In genomic region chr2:112637206-112637605, GRCm38 (mm10) we compare ENCODE assay signal across 17 mouse cellular contexts.
DNase-seq lines count a peak whose midpoint lies in the region; ATAC-seq lines count a peak whose summit lies in the region.
"Had no signal": no experiment of that assay in that cellular context is flagged by ENCODE, and none has a peak within 500 bp of the region (broad histone marks: within the 10 kb centered on the region; RNA-seq: fewer than 3 reads in every experiment).

No protein-coding gene starts in this region.

- DNase-seq in cerebellum, postnatal 4 days (ENCODE audit: low spot score in 2 of 2) = no peak
- peak; percentile 91 for DNase-seq in brain, adult 2 months (ENCODE audit: low read depth, low spot score)
- peak; percentile 61 to 67 for DNase-seq in cerebellum, postnatal 14 days
- no peak for DNase-seq in spleen, postnatal 10 days (ENCODE audit: low spot score in 2 of 2)
- DNase-seq in testis, postnatal 14 days (ENCODE audit: low spot score) = no peak
- DNase-seq: adrenal gland, postnatal 36 days; liver, postnatal 0 days; lung, postnatal 4 days; thymus, postnatal 25 days had no signal

- H3K9me3 ChIP-seq in heart, embryonic 16.5 days (replicated peaks; ENCODE audit: control insufficient read depth, low read length) = no peaks in the 10 kb centered on the region
- H3K9me3 ChIP-seq in midbrain, embryonic 16.5 days (replicated peaks; ENCODE audit: control insufficient read depth, low read length, poor library complexity, severe bottlenecking) = no peaks in the 10 kb centered on the region
- H3K9me3 ChIP-seq: embryonic facial prominence, embryonic 13.5 days; neural tube, embryonic 15.5 days; stomach, embryonic 15.5 days had no signal

- H3K4me3 ChIP-seq in heart, embryonic 16.5 days (ENCODE audit: low read length) = no peak overlapping the region
- H3K4me3 ChIP-seq in midbrain, embryonic 16.5 days (ENCODE audit: low read depth, low read length) = no peak overlapping the region
- H3K4me3 ChIP-seq: embryonic facial prominence, embryonic 13.5 days; neural tube, embryonic 15.5 days; stomach, embryonic 15.5 days had no signal

- 41% methylated on average over 5 of the region's 5 CpGs for WGBS in heart, embryonic 16.5 days
- 94% methylated on average over 5 of the region's 5 CpGs for WGBS in midbrain, embryonic 16.5 days

- no peak overlapping the region for H3K4me2 ChIP-seq in heart, embryonic 16.5 days (ENCODE audit: low read depth, low read length)
- no peak overlapping the region for H3K4me2 ChIP-seq in midbrain, embryonic 16.5 days (ENCODE audit: low read length)
- H3K4me2 ChIP-seq: embryonic facial prominence, embryonic 13.5 days; midbrain, embryonic 11.5 days; neural tube, embryonic 15.5 days; stomach, embryonic 15.5 days had no signal

- no peak overlapping the region for H3K9ac ChIP-seq in heart, embryonic 16.5 days (ENCODE audit: low read length)
- no peak overlapping the region for H3K9ac ChIP-seq in midbrain, embryonic 16.5 days (ENCODE audit: low read depth, low read length)
- H3K9ac ChIP-seq: embryonic facial prominence, embryonic 13.5 days; liver, postnatal 0 days; neural tube, embryonic 15.5 days; stomach, embryonic 15.5 days had no signal

- H3K27ac ChIP-seq in heart, embryonic 16.5 days (ENCODE audit: low read length) = peak overlapping the region; percentile 72
- no peak overlapping the region for H3K27ac ChIP-seq in midbrain, embryonic 16.5 days (ENCODE audit: low read length)
- H3K27ac ChIP-seq: embryonic facial prominence, embryonic 13.5 days; neural tube, embryonic 15.5 days; stomach, embryonic 15.5 days had no signal

- peak; percentile 93 for ATAC-seq in cerebellum, adult (ENCODE audit: insufficient number of reproducible peaks, low FRiP score, low TSS enrichment)
- ATAC-seq in heart, embryonic 16.5 days (replicated peaks; ENCODE audit: extremely low read depth, insufficient read depth, low FRiP score) = peak; percentile 90
- no peak for ATAC-seq in midbrain, embryonic 16.5 days
- ATAC-seq: liver, postnatal 0 days had no signal

- no peaks in the 10 kb centered on the region for H3K36me3 ChIP-seq in heart, embryonic 16.5 days (ENCODE audit: control insufficient read depth, insufficient read depth)
- H3K36me3 ChIP-seq in midbrain, embryonic 16.5 days (ENCODE audit: control insufficient read depth, insufficient read depth, low read length) = no peaks in the 10 kb centered on the region
- H3K36me3 ChIP-seq: embryonic facial prominence, embryonic 13.5 days; stomach, embryonic 15.5 days had no signal

- peaks cover 17% of the 10 kb centered on the region for H3K4me1 ChIP-seq in heart, embryonic 16.5 days (ENCODE audit: control insufficient read depth, insufficient read depth, low read length)
- H3K4me1 ChIP-seq in midbrain, embryonic 16.5 days (ENCODE audit: control insufficient read depth, insufficient read depth, low read length) = no peaks in the 10 kb centered on the region
- H3K4me1 ChIP-seq: embryonic facial prominence, embryonic 13.5 days; neural tube, embryonic 15.5 days; stomach, embryonic 15.5 days had no signal

- H3K27me3 ChIP-seq in heart, embryonic 16.5 days (ENCODE audit: control insufficient read depth, insufficient read depth, low read length) = no peaks in the 10 kb centered on the region
- H3K27me3 ChIP-seq in midbrain, embryonic 16.5 days (ENCODE audit: control insufficient read depth, insufficient read depth, low read depth, low read length) = no peaks in the 10 kb centered on the region
- H3K27me3 ChIP-seq: CH12.LX; embryonic facial prominence, embryonic 13.5 days; neural tube, embryonic 15.5 days; stomach, embryonic 15.5 days had no signal

Comparison
In these comparisons a context has a peak if more than half of its experiments do, and no peak if none do; other contexts are left out.
1. DNase-seq: peak in brain, adult 2 months (single experiment) and cerebellum, postnatal 14 days (2 of 2); none in cerebellum, postnatal 4 days (0 of 2), spleen, postnatal 10 days (0 of 2) and testis, postnatal 14 days (single experiment).